Mouse (Mus musculus): ENCODE measurements at regions not wholly inside any gene's neighbourhood (a gene's known extent, or its start where the extent isn't known, plus 50 kb on each side); places are given as distances from the start of the nearest gene placed in this dataset.

DNA sequence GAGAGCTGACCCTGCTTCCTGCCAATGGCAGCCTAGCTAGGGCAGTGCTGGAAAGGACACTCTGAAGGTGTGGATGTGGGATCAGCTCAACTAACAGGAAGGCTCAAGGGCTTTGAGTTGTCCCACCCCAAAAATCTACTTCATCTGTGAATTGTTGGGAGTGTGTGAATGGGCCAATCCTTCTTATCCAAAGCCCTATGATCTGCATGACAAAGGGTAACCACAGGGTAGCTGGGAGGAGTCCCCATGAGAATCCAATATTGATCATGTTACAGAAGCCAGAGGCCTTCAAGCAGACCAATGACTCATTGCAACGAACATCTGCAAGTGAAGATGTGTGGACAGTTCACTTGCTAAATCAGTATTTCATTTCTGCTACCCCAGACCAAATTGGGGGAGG, 51.1 kb upstream of the Adra1b start:
- no peak overlapping the region for H3K4me2 ChIP-seq (replicated peaks)
- no peak overlapping the region for H3K9ac ChIP-seq
- no peak overlapping the region for H3K27ac ChIP-seq (replicated peaks)
- no peak for ATAC-seq (ENCODE audit: insufficient number of reproducible peaks, low FRiP score, low TSS enrichment, low read depth)
- 59% methylated on average over 1 of the region's 1 CpGs for WGBS
- H3K36me3 ChIP-seq = no peaks in the 10 kb centered on the region
- no peak overlapping the region for H3K4me3 ChIP-seq (replicated peaks)
- H3K27me3 ChIP-seq = no peaks in the 10 kb centered on the region
- no peaks in the 10 kb centered on the region for H3K9me3 ChIP-seq (replicated peaks)
- no peaks in the 10 kb centered on the region for H3K4me1 ChIP-seq

GRCm38 (mm10) chr11:43958241-43958975, 57.4 kb upstream of the Adra1b start:
- Histone ChIP-seq H3K27ac (replicated peaks) (no peak overlapping the region), H3K9me3 (replicated peaks) (no peaks in the 10 kb centered on the region), H3K36me3 (no peaks in the 10 kb centered on the region), H3K9ac (no peak overlapping the region), H3K4me1 (no peaks in the 10 kb centered on the region), H3K4me3 (replicated peaks) (no peak overlapping the region), H3K27me3 (no peaks in the 10 kb centered on the region), H3K4me2 (replicated peaks) (no peak overlapping the region)
- 40% methylated on average over 3 of the region's 3 CpGs for WGBS
- ATAC-seq (ENCODE audit: insufficient number of reproducible peaks, low FRiP score, low TSS enrichment, low read depth) = no peak

GRCm38 (mm10) chr11:43958976-43959315, 57.9 kb upstream of the Adra1b start:
- Histone ChIP-seq H3K9ac (no peak overlapping the region), H3K4me2 (replicated peaks) (no peak overlapping the region), H3K9me3 (replicated peaks) (no peaks in the 10 kb centered on the region), H3K4me1 (no peaks in the 10 kb centered on the region), H3K4me3 (replicated peaks) (no peak overlapping the region), H3K27ac (replicated peaks) (no peak overlapping the region), H3K36me3 (no peaks in the 10 kb centered on the region), H3K27me3 (no peaks in the 10 kb centered on the region)
- 30% methylated on average over 2 of the region's 2 CpGs for WGBS
- no peak for ATAC-seq (ENCODE audit: insufficient number of reproducible peaks, low FRiP score, low TSS enrichment, low read depth)

GRCm38 (mm10) chr11:43960348-43961105, 59.5 kb upstream of the Adra1b start:
- Histone ChIP-seq H3K4me1 (no peaks in the 10 kb centered on the region), H3K36me3 (no peaks in the 10 kb centered on the region), H3K27ac (replicated peaks) (no peak overlapping the region), H3K4me3 (replicated peaks) (no peak overlapping the region), H3K9ac (no peak overlapping the region), H3K9me3 (replicated peaks) (no peaks in the 10 kb centered on the region), H3K4me2 (replicated peaks) (no peak overlapping the region), H3K27me3 (no peaks in the 10 kb centered on the region)
- 64% methylated on average over 5 of the region's 5 CpGs for WGBS
- no peak for ATAC-seq (ENCODE audit: insufficient number of reproducible peaks, low FRiP score, low TSS enrichment, low read depth)

DNA sequence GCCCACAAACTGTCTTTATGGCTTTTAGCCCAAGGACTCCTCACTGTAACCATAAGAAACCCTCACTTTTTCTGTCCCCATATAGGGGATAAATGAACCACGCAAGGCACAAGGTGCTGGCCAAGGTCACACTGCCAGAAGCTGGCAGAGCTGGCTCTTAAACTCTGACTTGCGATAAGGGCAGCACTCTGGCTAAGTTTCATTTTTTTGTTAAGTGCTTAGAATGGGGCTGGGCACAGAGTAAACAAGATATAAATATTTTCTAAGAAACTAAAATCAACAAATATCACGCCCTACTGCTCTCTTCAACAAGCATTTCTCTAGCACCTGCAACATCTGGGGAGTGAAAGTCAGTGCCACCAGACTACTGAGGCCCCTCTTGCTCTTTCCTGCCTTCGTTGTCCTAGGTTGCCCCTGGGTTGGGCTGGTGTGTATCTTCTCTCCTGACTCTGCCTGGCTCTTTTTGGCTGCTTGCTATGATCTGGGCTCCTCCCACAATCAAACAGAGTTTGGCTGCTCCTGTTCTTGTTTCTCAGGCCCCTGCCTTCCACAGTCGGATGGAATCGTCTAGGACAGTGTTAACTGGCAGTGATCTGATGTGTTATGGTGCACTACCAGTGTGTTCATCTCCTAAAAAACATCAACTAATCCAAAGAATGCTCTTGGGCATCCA, 60.5 kb upstream of the Adra1b start:
- no peak overlapping the region for H3K4me3 ChIP-seq (replicated peaks)
- ATAC-seq (ENCODE audit: insufficient number of reproducible peaks, low FRiP score, low TSS enrichment, low read depth) = no peak
- no peak overlapping the region for H3K27ac ChIP-seq (replicated peaks)
- H3K9ac ChIP-seq = no peak overlapping the region
- no peaks in the 10 kb centered on the region for H3K9me3 ChIP-seq (replicated peaks)
- H3K27me3 ChIP-seq = no peaks in the 10 kb centered on the region
- no peak overlapping the region for H3K4me2 ChIP-seq (replicated peaks)
- no peaks in the 10 kb centered on the region for H3K36me3 ChIP-seq
- WGBS = 82% methylated on average over 6 of the region's 6 CpGs
- no peaks in the 10 kb centered on the region for H3K4me1 ChIP-seq

- H3K27me3 ChIP-seq = no peaks in the 10 kb centered on the region
- H3K4me1 ChIP-seq = no peaks in the 10 kb centered on the region
- no peak overlapping the region for H3K9ac ChIP-seq
- H3K4me2 ChIP-seq (replicated peaks) = no peak overlapping the region
- no peak overlapping the region for H3K4me3 ChIP-seq (replicated peaks)
- no peaks in the 10 kb centered on the region for H3K9me3 ChIP-seq (replicated peaks)
- H3K27ac ChIP-seq (replicated peaks) = no peak overlapping the region
- 86% methylated on average over 1 of the region's 1 CpGs for WGBS
- no peaks in the 10 kb centered on the region for H3K36me3 ChIP-seq
- ATAC-seq (ENCODE audit: insufficient number of reproducible peaks, low FRiP score, low TSS enrichment, low read depth) = no peak
These were observed 66.8 kb upstream of the Adra1b start for GRCm38 (mm10) chr11:43967764-43968163.

DNA sequence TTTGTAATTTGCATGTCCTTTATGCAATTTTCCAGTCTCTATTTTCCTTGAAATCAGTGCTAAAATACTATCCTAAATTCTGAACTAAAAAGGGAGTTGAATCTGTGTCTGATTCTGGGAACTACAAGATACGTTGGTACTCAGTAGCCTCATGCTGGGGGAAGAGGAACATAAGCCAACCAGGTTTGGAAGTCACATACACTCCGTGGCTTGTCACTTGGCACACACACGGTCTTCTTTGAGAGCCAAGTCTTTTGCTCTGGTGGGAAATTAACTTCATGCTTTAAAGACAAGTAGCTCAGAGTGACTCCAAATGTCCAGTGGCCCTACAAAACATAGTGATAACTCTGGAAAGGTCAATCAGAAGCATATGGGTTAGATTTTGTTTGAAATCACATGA, 70.9 kb upstream of the Adra1b start:
- Histone ChIP-seq H3K36me3 (no peaks in the 10 kb centered on the region), H3K4me1 (no peaks in the 10 kb centered on the region), H3K4me3 (replicated peaks) (no peak overlapping the region), H3K9ac (no peak overlapping the region), H3K9me3 (replicated peaks) (no peaks in the 10 kb centered on the region), H3K27me3 (no peaks in the 10 kb centered on the region), H3K27ac (replicated peaks) (no peak overlapping the region), H3K4me2 (replicated peaks) (no peak overlapping the region)
- WGBS = 67% methylated on average over 3 of the region's 3 CpGs
- ATAC-seq (ENCODE audit: insufficient number of reproducible peaks, low FRiP score, low TSS enrichment, low read depth) = no peak

GRCm38 (mm10) chr11:43976024-43976423, 75.0 kb upstream of the Adra1b start:
- Histone ChIP-seq H3K9ac (no peak overlapping the region), H3K4me1 (no peaks in the 10 kb centered on the region), H3K27me3 (no peaks in the 10 kb centered on the region), H3K36me3 (no peaks in the 10 kb centered on the region), H3K4me2 (replicated peaks) (no peak overlapping the region), H3K27ac (replicated peaks) (no peak overlapping the region), H3K4me3 (replicated peaks) (no peak overlapping the region), H3K9me3 (replicated peaks) (no peaks in the 10 kb centered on the region)
- no peak; the same call in 1 of the 2 replicates for ATAC-seq (ENCODE audit: insufficient number of reproducible peaks, low FRiP score, low TSS enrichment, low read depth)
- WGBS = 41% methylated on average over 4 of the region's 4 CpGs

DNA sequence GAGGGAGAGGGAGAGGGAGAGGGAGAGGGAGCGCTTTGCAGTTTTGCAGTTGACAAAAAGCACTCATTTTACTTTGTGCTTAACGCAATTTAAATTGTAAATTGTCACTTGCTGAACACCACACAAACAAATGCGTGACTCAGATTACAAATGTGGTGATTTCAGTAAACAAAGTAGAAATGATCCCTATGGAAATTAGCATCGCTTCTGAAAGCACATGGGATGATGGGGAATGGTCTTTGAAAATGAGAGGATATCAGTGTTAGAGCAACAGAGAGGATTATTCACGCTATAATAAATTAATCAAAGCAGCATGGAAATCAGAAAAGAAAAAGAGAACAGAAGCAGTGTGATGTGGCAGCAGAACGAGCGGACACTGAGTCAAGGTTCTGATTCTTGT, 78.4 kb upstream of the Adra1b start:
- 49% methylated on average over 7 of the region's 7 CpGs for WGBS
- Histone ChIP-seq H3K9ac (no peak overlapping the region), H3K36me3 (no peaks in the 10 kb centered on the region), H3K4me3 (replicated peaks) (no peak overlapping the region), H3K4me1 (no peaks in the 10 kb centered on the region), H3K9me3 (replicated peaks) (no peaks in the 10 kb centered on the region), H3K27ac (replicated peaks) (no peak overlapping the region), H3K4me2 (replicated peaks) (no peak overlapping the region), H3K27me3 (no peaks in the 10 kb centered on the region)
- no peak for ATAC-seq (ENCODE audit: insufficient number of reproducible peaks, low FRiP score, low TSS enrichment, low read depth)

GRCm38 (mm10) chr11:43980444-43980843, 79.4 kb upstream of the Adra1b start:
- H3K36me3 ChIP-seq = no peaks in the 10 kb centered on the region
- H3K4me1 ChIP-seq = no peaks in the 10 kb centered on the region
- WGBS = 71% methylated on average over 4 of the region's 4 CpGs
- no peak overlapping the region for H3K4me2 ChIP-seq (replicated peaks)
- no peak for ATAC-seq (ENCODE audit: insufficient number of reproducible peaks, low FRiP score, low TSS enrichment, low read depth)
- H3K4me3 ChIP-seq (replicated peaks) = no peak overlapping the region
- no peaks in the 10 kb centered on the region for H3K9me3 ChIP-seq (replicated peaks)
- H3K27me3 ChIP-seq = no peaks in the 10 kb centered on the region
- no peak overlapping the region for H3K27ac ChIP-seq (replicated peaks)
- no peak overlapping the region for H3K9ac ChIP-seq

- H3K27me3 ChIP-seq = no peaks in the 10 kb centered on the region
- WGBS = 83% methylated on average over 1 of the region's 1 CpGs
- no peak overlapping the region for H3K4me3 ChIP-seq (replicated peaks)
- H3K36me3 ChIP-seq = no peaks in the 10 kb centered on the region
- no peak overlapping the region for H3K4me2 ChIP-seq (replicated peaks)
- peaks cover 9% of the 10 kb centered on the region; the same call in 1 of the 2 replicates for H3K4me1 ChIP-seq
- ATAC-seq (ENCODE audit: insufficient number of reproducible peaks, low FRiP score, low TSS enrichment, low read depth) = no peak
- H3K9ac ChIP-seq = no peak overlapping the region
- H3K9me3 ChIP-seq (replicated peaks) = no peaks in the 10 kb centered on the region
- H3K27ac ChIP-seq (replicated peaks) = no peak overlapping the region
These were observed 89.0 kb upstream of the Adra1b start for GRCm38 (mm10) chr11:43989911-43990430.
